ENCODE assay signal across 31 mouse cellular contexts in the genomic region with DNA sequence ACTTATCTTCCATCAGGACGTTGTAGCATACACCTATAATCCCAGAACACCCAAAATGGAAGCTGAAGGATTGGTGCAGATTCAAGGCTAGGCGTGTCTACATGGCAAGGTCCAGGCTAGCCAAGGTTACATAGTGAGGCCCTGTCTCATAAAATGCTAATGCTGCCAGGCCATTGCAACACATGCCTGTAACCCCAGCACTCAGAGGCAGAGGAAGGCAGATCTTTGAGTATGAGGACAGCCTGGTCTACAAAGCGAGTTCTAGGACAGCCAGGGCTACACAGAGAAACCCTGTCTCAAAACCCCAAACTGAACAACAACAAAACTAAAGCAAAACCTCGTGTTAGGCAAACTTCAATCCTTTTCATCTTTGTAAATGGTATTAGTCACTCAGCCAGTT. TPM values are rescaled to one million over a fixed set of nuclear protein-coding genes. Genes with fewer than 3 reads are reported as not detected.
DNase-seq lines count a peak whose midpoint lies in the region; TF ChIP-seq lines count a peak whose summit lies in the region.
"Had no signal": no experiment of that assay in that cellular context is flagged by ENCODE, and none has a peak within 500 bp of the region (broad histone marks: within the 10 kb centered on the region; RNA-seq: fewer than 3 reads in every experiment).

No protein-coding gene starts in this region.

- no peak for TF ChIP-seq CTCF in kidney, adult 2 months (conservative IDR thresholded peaks at IDR 0.05; ENCODE audit: insufficient read depth, insufficient read length, low read depth, low read length)

- 76% methylated on average over 4 of the region's 4 CpGs for WGBS in kidney, adult 2 months

- no peaks in the 10 kb centered on the region; the same call in 1 of the 2 replicates for H3K27me3 ChIP-seq in kidney, adult 2 months (replicated peaks; ENCODE audit: control insufficient read depth, insufficient read depth, low read length)
- H3K27me3 ChIP-seq: CH12.LX; embryonic facial prominence, embryonic 12.5 days; embryonic facial prominence, embryonic 15.5 days; heart, embryonic 15.5 days; hindbrain, embryonic 13.5 days; kidney, embryonic 15.5 days had no signal

- H3K27ac ChIP-seq in kidney, adult 2 months (ENCODE audit: insufficient read depth, low read depth, low read length): no peak overlapping the region
- H3K27ac ChIP-seq: embryonic facial prominence, embryonic 12.5 days; embryonic facial prominence, embryonic 15.5 days; gastrocnemius, adult 2 months; heart, embryonic 15.5 days; hindbrain, embryonic 10.5 days; hindbrain, embryonic 13.5 days; kidney, embryonic 15.5 days had no signal

- H3K36me3 ChIP-seq in kidney, adult 2 months (ENCODE audit: control insufficient read depth, insufficient read depth, low read length): no peaks in the 10 kb centered on the region
- H3K36me3 ChIP-seq: embryonic facial prominence, embryonic 12.5 days; embryonic facial prominence, embryonic 15.5 days; heart, embryonic 12.5 days; heart, embryonic 15.5 days; hindbrain, embryonic 10.5 days; hindbrain, embryonic 13.5 days; kidney, embryonic 15.5 days had no signal

- peak; percentile 80 for DNase-seq in adrenal gland, adult 2 months
- no peak for DNase-seq in adrenal gland, postnatal 4 days (ENCODE audit: low spot score in 2 of 2)
- peak; percentile 19 for DNase-seq in ES-CJ7 (ENCODE audit: low read depth, low spot score)
- peak; percentile 30 for DNase-seq in R1 (ENCODE audit: low read depth, low spot score)
- DNase-seq in adrenal gland, postnatal 36 days: peak; percentile 55 to 63
- DNase-seq in kidney, adult 18-20 months: no peak
- no peak for DNase-seq in kidney, adult 2 months
- DNase-seq in gastrocnemius, adult 8-10 months (ENCODE audit: low spot score in 2 of 2): no peak
- DNase-seq: B cell, adult 2 months; cerebellum, adult 11 months; cerebellum, adult 2 months; cerebellum, adult 9-11 months; cerebellum, postnatal 25 days; forebrain, postnatal 0 days; gastrocnemius, adult 2 months; gastrocnemius, postnatal 25 days; heart, adult 18-20 months; heart, postnatal 10 days; heart, postnatal 36 days; kidney, adult 8-10 months had no signal

- H3K4me3 ChIP-seq in kidney, adult 2 months (ENCODE audit: insufficient read depth, low read depth, low read length): no peak overlapping the region
- H3K4me3 ChIP-seq: embryonic facial prominence, embryonic 12.5 days; embryonic facial prominence, embryonic 15.5 days; gastrocnemius, adult 2 months; heart, embryonic 12.5 days; heart, embryonic 15.5 days; hindbrain, embryonic 10.5 days; hindbrain, embryonic 13.5 days; kidney, embryonic 15.5 days had no signal

- H3K4me1 ChIP-seq in kidney, adult 2 months (ENCODE audit: control insufficient read depth, insufficient read depth, low read length): peaks cover 8% of the 10 kb centered on the region; the same call in 1 of the 2 replicates

- no peak for TF ChIP-seq POLR2A in kidney, adult 2 months (IDR thresholded peaks at IDR 0.05; ENCODE audit: low read depth, low read length)

RNA-seq across cellular contexts. Expression of gene Herc4, which starts 5.5 kb away (rescaled TPM):
- 100 to 1,000 TPM in 1 of 2 experiments, 10 to 100 TPM in 1; 76.9 to 195 TPM for total RNA-seq in adrenal gland, adult 2 months (2021)
- polyA plus RNA-seq in adrenal gland, adult 2 months (2012; rRNA removed): 10.7 and 14.0 TPM in 2 replicates
- 10 to 100 TPM; 92.3 to 93.1 TPM for total RNA-seq in adrenal gland, postnatal 4 days (2021)
- 100 to 1,000 TPM; 148 to 204 TPM for total RNA-seq in adrenal gland, postnatal 36 days (2021)
- polyA plus RNA-seq in kidney, adult 2 months (2012; rRNA removed): 16.2 and 17.7 TPM in 2 replicates
- total RNA-seq in gastrocnemius, adult 8-10 months (2022): 10 to 100 TPM; 20.7 to 23.3 (median 21.2) TPM

RNA-seq across cellular contexts. Expression of gene Mypn, which starts 34.3 kb away (rescaled TPM):
- total RNA-seq in adrenal gland, adult 2 months (2021): 1 to 10 TPM in 1 of 2 experiments, under 1 TPM in 1; 0.31 to 1.1 TPM
- polyA plus RNA-seq in adrenal gland, adult 2 months (2012; rRNA removed): 0.02 and 0.07 TPM in 2 replicates
- total RNA-seq in adrenal gland, postnatal 4 days (2021): 1 to 10 TPM; 1.9 to 5.7 TPM
- total RNA-seq in adrenal gland, postnatal 36 days (2021): under 1 TPM; 0.46 to 0.59 TPM
- 0.74 TPM in 1 of 2 replicates, not detected in the other for polyA plus RNA-seq in kidney, adult 2 months (2012; rRNA removed)
- 100 to 1,000 TPM; 285 to 333 (median 306) TPM for total RNA-seq in gastrocnemius, adult 8-10 months (2022)
- total RNA-seq: common myeloid progenitor, adult 5-6 weeks; MEL had no signal
- polyA plus RNA-seq: forebrain, embryonic 11.5 days had no signal

Comparison
In these comparisons a context has a peak if more than half of its experiments do, and no peak if none do; other contexts are left out.
1. DNase-seq: peak in adrenal gland, adult 2 months (single experiment), ES-CJ7 (single experiment), R1 (single experiment) and adrenal gland, postnatal 36 days (2 of 2); none in adrenal gland, postnatal 4 days (0 of 2), kidney, adult 18-20 months (single experiment), kidney, adult 2 months (single experiment) and gastrocnemius, adult 8-10 months (0 of 2).
2. RNA of gene Mypn, which starts 34.3 kb away (total RNA-seq): 285 to 333 TPM in gastrocnemius, adult 8-10 months; 1.9 to 5.7 TPM in adrenal gland, postnatal 4 days, 0.31 to 1.1 TPM in adrenal gland, adult 2 months and 0.46 to 0.59 TPM in adrenal gland, postnatal 36 days; every median in the first group is over 10 times any median in the second.